Mouse (Mus musculus): ENCODE data around the gene Large1. TPM values are rescaled to one million over a fixed set of nuclear protein-coding genes. Genes with fewer than 3 reads are reported as not detected.

The Large1 gene
- total RNA-seq, 1 experiment from 2014 or later, result 21.3 TPM

DNA sequence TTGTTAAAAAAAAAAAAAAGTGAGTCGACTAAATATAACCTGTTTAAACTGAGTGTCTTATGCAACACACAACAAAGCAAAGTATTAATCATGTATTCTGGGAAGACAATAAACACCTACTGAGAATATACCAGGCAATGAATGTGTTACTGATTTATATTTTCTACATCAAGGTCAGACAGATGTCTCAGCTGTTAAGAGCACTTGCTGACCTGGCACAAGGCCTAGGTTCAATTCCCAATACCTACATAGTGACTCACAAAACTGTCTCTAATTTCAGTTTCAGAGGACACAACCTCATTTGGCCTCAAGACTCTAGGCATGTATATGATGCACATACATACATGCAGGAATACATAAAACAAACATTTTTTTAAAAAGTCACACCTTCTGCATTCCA lies 575.5 kb downstream of the Large1 start:
- no peak for DNase-seq

DNA sequence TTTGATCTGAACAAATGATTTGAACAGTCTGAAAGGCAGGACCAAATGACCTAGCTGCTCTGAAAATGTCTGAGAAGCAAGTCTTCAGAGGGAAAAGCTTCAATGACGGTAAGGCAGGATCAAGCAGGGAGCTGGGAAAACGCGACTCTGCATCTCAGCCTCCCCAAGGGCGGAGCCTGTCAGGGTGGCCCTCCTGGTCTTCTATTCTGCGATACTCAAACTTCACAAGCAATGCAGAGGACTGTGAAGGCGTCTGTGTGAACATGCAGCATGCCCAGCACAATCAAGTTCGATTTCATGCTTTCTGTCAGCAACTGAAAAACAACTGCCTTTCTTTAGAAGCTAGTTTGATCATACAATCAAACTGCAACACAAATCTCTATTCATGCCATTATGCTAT lies 586.6 kb downstream of the Large1 start:
- DNase-seq, result no peak

DNA sequence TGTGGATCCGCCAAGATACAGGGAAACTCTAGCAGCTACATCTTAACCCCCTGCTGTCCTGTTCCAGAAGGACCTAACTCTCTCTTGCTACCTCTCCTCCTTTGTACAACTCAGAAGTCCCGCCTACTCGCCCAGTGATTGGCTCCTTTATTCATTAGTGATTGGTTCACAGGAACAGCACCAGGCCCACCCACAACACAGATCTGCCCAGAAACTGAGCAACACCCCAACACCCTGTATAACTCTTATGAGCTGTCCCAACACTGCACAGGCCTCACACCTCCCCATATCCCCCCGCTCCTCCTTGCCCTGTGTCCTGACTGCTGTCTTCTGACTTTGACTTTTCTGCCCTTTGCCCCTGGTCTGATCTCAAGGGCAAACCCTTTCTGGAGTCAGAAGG lies 587.6 kb downstream of the Large1 start:
- peak; percentile 3 for DNase-seq

Small RNA genes within 50 kb of the gene (microRNA-seq; reads per million reads assigned to microRNA genes)
- 0.76 to 0.85 reads per million in 2 experiments for gene Mir28b
